11 mouse cellular contexts compared by ENCODE assay signal in the genomic region with DNA sequence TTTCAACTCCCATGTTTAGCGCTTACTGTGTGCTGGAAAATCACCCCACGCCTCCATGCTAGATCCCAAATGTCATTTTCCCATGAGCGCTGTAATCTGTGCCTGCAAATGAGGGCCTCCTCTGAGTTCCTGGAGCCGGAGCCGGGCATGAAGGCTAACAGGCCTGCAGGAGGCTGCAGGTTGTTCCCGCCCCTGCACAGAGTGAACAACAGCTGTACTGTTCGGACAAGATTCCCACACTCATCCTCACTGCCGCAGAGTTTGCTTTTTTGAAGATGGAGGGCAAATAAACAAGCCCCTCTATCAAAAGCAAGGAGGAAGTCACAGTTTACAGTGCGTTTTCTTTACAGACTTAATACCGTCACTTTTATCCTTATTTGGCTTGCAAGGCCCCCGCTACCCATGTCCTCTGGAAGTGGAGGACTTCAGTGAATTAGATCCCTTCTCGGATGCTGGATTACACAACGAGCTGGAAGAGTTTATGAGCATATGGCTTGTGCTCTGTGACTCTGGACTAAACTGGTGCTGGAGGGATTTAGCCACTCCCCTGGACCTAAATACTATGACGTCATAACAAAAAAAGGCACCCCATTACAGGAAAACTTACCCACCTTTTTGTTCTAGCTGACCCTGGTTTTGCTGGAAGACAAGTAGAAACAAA.
"Had no signal": no experiment of that assay in that cellular context is flagged by ENCODE, and none has a peak within 500 bp of the region (broad histone marks: within the 10 kb centered on the region; RNA-seq: fewer than 3 reads in every experiment).

No protein-coding gene starts in this region.

- H3K36me3 ChIP-seq: liver, embryonic 13.5 days; midbrain, embryonic 13.5 days had no signal

- H3K4me2 ChIP-seq: liver, embryonic 13.5 days; midbrain, embryonic 13.5 days had no signal

- H3K4me3 ChIP-seq: layer of hippocampus, adult 2 months; liver, embryonic 13.5 days; midbrain, embryonic 13.5 days had no signal

- H3K4me1 ChIP-seq: liver, embryonic 13.5 days; midbrain, embryonic 13.5 days had no signal

- H3K27me3 ChIP-seq: liver, embryonic 13.5 days; midbrain, embryonic 13.5 days had no signal

- ATAC-seq: hindbrain, embryonic 16.5 days; inflammation-experienced regulatory T-cells, adult 6 months; liver, postnatal 0 days; midbrain, embryonic 13.5 days had no signal

- H3K9me3 ChIP-seq: liver, embryonic 13.5 days; midbrain, embryonic 13.5 days had no signal

- H3K9ac ChIP-seq: liver, embryonic 13.5 days; liver, postnatal 0 days; midbrain, embryonic 13.5 days had no signal

- DNase-seq: kidney, adult 18-20 months; kidney, postnatal 10 days; kidney, postnatal 4 days; liver, embryonic 13.5 days; liver, postnatal 0 days; right cerebral cortex, postnatal 14 days; thymus, postnatal 36 days had no signal

- H3K27ac ChIP-seq: layer of hippocampus, adult 2 months; liver, embryonic 13.5 days; midbrain, embryonic 13.5 days had no signal
